Mouse (Mus musculus) c-Kit-positive CD71-positive TER-119-positive erythroid progenitor cells, embryonic 14.5 days (primary cell): ENCODE data around the gene Zfp653.
A peak's percentile ranks its signal among the peaks of the same experiment; 100 is the strongest.
"Not testable (repeated sequence)": the region's sequence is repeated elsewhere in the genome, so short reads cannot be mapped to it uniquely, and the experiment has no call there.

Experiments
- DNase-seq: peaks from one replicate; pipeline ENCODE4 v3.0.0-alpha.2; 2013; ENCODE audit warnings: low spot score

The Zfp653 gene

DNA sequence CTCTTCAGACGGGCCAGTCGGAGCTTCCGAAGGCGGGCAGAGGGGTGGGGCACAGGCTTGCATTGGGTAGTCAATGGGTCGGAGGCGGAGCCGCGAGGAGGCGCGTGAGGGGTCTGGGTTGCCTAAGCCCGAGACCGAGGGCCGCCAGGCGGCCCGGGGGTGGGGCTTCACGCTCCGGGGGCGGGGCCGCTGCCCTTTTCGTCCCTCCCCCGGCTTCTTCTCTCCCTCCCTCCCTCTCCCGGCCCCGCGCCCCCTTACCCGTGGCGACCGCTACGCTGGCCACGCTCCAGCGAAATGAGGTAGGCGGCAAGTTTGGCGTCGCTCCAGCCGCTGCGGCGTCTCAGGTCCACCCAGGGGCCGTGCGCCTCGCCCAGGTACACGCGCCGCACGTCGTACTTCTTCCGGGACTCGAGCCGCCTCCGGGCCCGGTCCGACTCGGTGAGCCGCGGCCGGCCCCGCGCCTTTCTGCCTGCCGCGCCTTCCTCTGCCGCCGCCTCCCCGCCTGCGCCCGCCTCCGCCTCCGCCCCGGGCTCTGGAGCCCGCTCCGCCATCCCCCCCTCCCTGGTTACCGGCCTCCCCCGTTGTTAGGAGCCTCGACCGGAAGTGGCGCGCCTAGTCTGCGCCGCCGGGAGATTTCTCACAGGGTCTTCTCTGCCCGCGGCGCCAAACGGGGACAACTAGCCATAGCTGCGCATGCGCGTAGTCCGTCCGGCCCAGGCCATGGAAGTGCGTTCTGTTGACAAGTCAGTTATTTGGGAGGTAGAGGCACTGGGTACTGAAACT, at the start of gene Zfp653, which contains the start of gene Gm49318:
Gene Zfp653 (minus strand): TSS at position 586 of the 783 bp plus-strand sequence.
Gene Gm49318 (minus strand): TSS at position 469 of the 783 bp plus-strand sequence.
- peak; percentile 95 for DNase-seq

DNA sequence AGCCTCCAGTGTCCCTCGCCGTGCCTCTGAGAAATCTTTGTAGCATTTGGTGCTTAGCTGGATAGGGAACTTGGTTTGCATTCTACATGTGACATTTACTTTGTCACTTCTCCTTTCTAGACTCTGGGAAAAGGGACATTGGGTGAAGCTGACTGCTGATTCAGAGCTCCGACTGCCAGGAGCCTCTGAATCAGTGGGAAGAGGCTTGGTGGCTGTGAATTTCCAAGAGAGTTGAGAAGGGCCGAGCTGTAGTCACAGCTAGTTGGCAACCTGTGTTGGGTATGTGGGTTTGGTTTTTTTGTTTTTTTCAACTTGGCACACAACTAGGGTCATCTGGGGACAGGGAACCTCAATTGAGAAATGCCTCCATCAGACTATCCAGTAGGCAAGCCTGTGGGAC, 48.4 kb upstream of the Zfp653 start:
- no peak for DNase-seq

DNA sequence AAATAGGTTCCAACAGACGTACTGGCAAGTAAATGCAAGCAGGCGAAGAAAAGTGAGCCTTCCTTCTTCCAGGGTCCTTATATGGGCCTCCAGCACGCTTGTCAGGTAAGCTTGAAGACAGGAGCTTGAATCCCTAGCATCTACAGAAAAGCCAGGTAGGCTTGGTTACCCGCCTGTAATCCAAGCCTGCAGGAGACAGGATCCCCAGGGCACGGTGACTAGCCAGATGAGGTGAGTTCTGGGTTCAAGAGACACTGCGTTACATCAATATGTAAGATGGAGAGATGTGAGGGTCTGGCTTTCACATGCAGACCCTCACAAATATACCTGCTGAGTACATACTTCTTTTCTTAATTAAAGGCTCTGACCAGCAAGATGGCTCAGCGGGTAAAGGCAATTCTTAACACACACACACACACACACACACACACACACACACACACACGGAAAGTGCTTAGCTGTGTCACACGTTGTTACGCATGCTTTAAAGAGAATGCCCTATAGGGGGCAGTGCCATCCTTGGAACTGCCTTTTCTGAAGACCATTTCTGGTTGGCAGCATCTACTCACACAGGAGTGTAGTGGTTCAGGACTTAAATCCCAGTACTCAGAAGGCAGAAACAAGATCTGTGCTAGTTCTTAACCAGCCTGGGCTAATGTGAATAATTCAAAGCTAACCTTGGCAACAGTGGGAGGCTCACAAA, 46.7 kb upstream of the Zfp653 start:
- peak; percentile 86 for DNase-seq

DNA sequence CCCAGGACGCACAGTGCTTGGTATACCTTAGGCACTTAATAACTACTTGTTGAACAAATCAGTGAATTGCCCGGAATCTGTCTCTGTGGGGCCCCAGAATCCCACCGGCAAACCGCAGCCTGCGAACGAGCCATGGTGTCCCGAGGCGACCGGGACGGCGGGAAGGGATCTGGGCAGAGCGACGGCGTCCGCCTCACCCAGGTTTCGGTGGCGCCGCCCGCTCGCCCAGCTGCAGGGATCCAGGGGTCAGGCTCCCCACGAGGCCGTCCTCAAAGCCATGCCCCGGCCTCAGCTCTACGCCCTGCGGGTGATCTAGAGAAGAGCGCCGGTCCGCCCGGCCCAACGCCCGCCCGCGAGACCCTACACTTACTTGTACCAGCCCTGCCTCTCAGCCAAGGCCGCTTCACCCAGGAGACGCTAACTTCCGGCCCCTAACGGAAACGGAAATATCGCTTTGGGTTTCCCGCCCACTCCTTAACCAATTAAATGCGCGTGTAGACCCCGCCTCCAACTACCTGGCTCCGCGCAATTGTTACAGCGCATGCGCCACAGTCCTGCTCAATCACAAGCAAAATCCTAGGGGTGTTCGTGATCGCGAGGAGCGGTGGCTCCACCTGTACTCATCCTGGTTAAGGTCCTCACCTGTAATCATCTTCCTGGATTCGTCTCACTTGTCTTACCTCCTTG, 45.7 kb upstream of the Zfp653 start, which contains the start of gene Elof1:
Gene Elof1 (minus strand): TSS at position 433 of the 687 bp plus-strand sequence.
- DNase-seq, result peak; percentile 96

DNA sequence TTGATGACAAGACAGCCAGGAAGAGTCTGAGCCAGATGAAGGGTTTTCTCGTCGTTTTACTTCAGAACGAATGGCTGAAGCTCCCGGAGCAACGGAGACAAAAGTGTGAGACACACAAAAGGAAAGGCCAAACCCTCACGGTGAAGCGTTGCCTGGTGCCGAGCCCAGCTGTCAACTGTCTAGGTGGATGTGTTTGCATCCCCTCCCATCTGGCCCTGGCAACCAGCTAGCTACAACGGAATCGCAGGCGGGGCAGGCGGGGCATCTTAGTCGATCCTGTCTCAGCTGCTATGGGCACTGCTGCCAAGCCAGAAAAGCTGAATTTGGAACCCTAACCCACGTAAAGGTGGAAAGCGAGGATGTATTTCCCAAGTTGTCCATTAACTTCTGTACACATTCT, 44.9 kb upstream of the Zfp653 start:
- no peak for DNase-seq

DNA sequence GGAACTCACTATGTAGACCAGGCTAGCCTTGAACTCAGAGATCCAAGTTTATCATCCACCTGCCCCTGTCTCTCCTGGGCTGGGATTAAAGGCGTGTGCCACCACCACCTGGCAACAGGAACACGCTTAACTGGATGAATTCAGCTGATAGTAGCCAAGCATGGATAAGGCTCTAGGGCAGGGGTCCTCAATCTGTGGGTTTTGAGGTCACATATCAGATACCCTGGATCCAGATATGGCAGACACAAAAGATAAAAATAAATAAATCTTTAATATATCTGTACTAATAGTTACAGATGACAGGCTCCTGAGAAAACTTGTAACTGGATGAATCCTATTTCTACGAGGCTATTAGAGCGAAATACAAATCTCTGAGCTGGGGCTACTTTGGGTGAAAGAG, 44.5 kb upstream of the Zfp653 start:
- DNase-seq, result no peak

DNA sequence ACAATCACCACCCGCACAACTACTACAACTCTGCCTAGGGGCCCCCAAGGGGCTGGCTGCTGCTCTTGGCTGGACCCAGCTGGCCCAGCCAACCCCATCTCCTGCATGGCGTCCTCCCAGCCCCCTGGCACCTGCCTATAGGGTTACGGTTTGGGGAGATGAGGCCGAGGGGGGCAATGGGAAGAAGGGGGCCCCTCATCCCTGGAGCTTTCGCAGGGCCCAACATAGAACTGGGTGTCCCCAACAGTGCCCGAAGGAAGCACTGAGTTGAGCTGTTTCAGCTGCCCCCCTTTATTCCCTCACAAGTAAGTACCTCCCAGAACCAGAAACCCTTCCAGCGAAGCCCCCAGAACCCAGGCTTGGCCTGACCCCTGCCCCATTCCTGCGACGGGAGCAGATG, 37.0 kb upstream of the Zfp653 start:
- no peak for DNase-seq

DNA sequence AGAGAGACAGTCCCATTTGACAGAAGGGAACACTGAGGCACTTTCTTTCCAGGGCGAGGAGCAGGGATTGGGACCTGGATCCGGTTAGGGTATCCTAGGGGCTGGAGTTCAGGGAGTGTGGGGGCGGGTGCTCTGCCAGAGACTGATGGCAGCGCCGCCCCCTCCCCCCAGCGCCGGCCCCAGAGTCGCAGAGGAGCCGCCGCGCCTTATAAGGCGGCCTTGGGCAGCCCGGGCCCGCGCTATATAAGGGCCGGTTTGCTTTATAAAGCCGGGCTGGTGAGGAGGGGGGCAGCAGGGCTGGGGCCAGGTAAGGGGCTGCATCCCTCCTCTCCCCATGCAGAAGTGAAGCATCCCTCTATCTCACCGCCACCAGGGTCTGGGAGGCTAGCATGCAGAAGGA, 28.7 kb upstream of the Zfp653 start:
- DNase-seq, result no peak

DNA sequence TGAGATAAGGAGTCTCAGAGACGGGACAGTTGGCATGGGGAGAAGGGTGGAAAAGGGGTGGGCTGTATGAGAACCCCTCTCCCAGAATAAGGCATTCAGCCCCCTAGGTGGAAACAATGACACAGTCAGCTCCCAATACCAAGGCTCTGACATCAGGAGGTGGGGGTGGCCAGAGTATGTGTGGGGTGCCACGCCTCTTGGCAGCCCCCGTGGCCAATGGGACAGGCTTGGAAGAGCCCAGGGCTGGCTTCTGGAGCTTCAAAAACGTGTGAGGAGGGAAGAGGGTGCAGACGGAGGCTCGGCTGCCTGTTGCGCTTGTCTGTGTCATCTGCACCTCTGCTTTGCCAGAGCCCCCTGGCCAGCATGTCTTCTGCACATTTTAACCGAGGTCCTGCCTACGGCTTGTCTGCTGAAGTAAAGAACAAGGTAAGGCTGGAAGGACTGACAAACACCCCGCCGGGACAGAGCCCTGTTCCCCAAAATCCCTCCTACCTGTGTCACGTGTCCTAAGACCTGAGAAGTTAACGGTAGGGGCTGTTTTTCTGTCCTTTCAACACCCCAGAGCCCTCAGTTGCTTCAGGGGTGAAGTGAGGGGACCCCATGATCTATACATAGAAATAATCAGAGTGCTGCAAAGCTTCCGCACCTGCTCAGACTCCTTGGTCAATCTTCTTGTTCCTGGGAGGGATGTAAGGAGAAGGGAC, 28.0 kb upstream of the Zfp653 start, which contains the start of gene Cnn1:
Gene Cnn1 (plus strand): TSS at position 224 of the 704 bp plus-strand sequence.
- no peak for DNase-seq

DNA sequence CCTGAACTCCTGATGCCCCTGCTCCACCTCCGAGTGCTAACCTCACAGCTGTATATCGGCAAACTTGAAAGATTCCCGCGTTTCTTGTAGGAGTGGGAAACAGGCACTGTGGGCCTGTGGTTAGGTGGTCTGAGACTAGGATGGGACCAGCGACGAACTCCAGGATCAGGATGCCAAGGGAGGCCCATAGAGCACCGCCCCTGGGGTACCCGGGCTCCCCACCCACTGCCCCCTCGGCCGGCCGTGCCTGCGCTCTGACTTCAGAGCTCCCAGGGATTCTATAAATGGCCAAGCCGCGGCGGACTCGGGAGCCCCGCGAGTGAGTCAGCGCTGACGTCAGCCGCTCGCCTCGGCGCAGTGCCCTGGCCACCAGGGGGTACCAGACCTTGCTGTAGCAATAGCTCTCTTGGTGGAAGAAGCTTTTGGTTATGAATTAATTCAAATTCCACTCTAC, 24.7 kb upstream of the Zfp653 start:
- DNase-seq, result peak; percentile 58

DNA sequence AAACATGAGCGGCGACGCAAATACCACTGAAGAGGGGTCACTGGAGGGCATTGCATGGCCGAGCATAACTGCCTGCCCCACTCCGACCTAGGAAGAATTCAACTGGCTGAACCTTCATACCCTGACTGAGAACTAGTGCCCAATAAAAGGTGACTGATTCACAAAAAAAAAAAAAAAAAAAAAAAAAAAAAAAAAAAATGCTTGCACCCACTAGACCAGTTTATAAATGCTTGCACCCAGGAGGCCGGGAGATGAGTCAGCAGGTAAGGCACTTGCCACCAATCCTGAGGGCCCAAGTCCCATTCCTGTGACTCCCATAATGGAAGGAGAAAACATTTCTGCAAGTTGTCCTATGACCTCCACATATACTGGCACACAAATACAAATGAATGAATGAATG, 21.6 kb upstream of the Zfp653 start:
- no peak for DNase-seq

DNA sequence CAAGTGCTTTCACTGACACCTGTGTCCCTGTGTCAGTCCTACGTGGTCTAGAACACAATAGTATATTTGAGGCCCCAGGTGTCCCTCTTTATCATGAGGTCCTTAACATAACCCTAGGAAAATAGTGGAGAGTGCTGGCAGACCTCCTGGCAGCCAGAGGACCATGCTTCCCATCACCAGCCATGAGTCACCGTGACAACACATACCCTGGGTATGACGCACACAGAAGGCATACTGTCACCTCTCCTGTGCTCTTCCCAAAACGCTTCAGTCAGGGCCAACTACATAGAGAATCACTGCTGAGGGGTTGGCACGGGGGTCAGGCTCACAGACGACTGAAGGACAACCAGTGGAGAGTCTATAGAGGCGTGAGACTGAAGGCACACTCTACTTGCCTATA, 18.8 kb upstream of the Zfp653 start:
- DNase-seq, result no peak

DNA sequence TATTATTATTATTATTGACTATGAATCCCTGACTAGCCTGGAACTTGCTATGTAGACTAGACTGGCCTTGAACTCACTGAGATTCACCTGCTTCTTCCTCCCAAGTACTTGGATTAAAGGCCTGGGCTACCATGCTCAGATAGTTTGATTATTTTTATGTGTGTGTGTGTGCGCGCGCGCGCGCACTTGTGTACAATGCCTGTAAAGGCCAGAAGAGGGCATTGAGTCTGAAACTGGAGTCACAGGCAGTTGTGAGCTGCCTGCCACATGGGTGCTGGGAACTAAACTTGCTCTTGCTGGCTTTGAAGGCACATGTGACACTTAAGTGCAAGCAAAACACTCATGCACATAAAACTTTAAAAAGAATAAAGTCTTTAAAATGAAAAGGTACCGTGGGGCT, 18.1 kb upstream of the Zfp653 start:
- DNase-seq, result no peak

DNA sequence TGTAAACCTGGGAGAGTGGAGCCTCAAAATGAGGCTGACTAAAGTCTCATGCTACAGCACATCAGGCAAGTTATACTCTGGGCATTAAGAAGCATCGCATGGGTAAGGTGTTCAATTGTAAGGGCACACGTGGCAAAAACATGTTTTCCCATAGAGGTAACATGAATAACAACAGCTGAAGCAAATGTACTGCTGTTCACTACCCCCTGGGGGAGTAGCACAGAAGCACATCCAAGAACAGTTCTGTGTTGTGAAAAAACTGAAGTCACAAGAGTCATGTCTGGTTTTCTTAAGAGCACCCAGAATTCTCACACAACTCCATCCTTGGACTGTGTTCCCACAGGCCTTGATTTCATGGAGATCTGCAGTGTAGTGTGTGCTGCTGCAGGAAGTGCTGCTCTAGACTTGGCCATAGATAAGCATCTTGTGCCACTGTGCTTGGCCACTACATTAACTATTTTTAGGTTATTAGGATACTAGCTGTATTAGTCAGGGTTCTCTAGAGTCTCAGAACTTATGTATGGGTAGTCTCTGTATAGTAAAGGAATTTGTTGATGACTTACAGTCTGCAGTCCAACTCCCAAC, 15.9 kb upstream of the Zfp653 start:
- no peak for DNase-seq

DNA sequence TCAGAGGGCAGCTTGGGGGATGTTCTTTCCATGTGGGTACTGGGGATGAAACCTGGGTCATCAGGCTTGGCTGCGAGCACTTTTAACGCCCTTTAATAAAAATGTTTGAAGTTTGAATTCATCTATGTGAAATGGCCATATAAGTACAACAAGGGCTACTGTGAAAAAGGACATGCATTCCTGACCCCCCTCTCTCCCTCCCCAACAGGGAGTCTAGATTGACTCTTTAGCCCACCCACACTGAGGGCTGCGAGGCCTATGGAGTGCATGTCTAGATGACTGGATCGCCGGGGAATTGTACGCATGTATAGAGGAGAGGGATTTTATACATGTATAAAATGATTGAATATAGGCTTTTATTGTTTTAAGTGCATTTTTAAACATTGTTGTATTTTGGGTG, 14.8 kb upstream of the Zfp653 start:
- no peak for DNase-seq

DNA sequence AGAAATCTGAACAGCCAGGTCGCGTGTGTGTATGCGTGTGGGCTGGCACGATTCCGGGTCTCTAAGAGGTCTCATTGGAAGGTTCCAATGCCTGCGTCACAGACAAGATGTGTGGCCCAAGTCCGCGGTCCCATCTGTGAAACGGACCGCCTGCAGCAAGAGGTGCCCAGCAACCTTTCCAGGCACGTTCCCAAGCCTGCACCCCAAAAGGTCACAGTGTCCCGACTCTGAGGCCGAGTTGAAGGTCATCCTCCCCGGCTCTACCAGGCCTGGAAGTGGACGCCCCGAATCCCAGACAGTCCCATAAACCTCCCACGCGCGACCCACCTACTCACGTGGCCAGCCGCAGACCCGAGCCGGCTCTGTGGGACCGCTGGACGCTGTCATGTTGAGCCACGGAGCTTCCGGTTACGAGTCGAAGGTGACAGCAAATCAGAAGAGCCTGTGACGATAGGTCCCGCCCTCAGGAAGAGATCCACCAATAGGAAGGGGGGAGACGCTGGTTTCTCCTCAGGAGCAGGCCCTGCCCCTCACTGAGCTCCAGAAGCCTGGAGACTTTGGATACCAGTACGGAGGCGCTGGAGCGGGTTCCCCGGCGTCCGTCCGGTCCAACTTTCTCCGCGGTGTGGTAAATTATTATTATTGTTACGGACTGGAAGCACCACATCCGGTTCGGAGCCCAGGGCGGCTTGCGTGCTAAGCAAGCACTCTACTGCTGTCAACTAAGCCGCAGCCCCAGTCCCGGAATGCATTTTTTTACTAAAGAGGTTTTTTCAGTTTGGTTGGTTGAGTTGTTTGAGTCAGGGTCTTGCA, 14.1 kb upstream of the Zfp653 start, which contains the start of gene Ecsit:
Gene Ecsit (minus strand): TSS at position 417 of the 813 bp plus-strand sequence.
- peak; percentile 97 for DNase-seq

DNA sequence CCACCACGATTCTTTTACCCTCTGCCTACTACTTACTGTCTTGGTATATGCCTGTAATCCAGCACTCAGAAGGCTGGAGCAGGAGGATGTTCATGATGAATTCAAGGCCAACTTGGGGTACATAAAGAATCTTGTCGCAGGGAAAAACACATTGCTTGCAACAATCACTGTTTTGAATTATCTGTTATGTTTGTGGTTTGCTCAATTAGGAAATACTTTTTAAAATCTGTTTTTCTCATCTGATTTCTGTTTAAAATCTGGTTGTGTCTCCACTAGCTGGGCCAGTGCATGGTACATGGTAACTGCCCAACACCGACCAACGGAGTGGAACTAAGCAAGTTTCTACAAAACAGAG, 13.5 kb upstream of the Zfp653 start:
- no peak for DNase-seq

DNA sequence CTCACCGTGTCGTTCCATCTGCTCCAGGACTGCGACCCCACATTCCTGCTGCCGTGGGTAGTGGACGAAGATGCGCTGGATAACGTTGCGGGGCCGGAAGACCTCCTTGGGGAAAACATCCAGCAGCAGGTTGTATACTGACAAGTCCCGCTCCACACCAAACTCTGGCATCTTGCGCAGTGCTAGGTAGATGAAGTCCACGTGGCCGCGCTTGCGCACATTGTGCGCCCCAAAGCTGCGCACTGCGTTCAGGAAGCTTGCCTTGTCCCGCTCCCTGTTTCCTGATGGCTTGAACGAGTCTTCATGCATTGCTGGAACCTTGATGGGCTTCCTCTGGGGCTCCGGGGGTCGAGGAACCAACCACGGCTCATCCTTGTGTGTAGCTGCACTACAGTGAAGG, 5.0 kb upstream of the Zfp653 start:
- no peak for DNase-seq

DNA sequence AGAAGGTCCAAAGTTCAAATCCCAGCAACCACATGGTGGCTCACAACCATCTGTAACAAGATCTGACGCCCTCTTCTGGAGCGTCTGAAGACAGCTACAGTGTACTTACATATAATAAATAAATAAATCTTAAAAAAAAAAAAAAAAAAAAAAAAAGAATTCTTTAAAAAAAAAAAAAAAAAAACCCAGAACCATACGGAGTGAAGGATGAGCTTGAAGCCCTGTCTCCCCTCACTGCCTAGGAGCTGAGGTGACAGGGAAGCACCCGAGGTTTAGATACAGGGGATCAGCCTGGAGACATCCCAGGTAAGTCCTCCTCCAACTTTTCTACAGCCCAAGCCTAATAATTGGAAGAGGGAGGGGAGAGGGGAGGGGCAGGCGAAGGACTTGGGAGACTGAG, 4.6 kb upstream of the Zfp653 start:
- not testable (repeated sequence) for DNase-seq

DNA sequence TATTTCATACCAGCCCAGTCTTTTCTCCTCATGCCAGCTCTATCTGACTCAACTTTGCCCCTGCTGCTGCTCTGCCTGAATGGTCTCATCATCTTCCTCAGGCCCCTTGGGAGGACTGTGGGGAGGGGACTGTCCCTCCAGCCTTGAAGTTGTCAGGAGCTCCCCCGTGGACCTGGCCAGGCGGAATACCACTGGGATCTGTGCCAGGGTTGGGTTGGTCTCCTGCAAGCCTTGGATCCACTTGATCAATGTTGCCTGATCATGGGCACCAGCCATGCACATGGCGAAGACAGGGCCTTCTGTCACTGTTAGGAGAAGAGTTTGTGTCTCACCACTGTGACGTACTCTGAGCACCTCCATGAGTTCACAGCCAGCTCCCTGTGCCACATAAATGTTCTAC, 1.1 kb upstream of the Zfp653 start:
- no peak for DNase-seq
